Mouse (Mus musculus) cerebellum, adult 11-12 months (tissue): Measurements from ENCODE around the gene Olfr885.

Experiments
- DNase-seq: peaks from one replicate; pipeline ENCODE4 v3.0.0; 2022

Olfr885 gene

DNA sequence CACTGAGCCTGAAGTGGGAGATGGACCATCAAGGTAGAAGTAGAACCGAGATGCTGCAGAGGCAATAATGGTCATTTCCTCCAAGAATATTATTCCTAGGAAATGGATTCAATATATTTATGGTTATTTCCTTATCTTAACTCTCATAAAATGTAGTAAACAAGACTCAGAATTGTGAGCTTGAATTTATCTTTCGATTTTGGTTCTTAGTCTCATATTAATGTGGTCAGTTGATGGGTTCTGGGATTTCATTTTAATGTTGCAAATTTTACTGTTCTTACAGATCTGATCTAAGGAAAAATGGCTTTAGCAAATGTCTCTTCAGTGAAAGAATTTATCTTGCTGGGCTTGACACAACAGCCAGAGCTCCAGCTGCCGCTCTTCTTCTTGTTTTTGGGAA, at the start of gene Olfr885:
Olfr885 (plus strand) TSS at position 301 of the 400 bp plus-strand sequence.
- no peak for DNase-seq

GRCm38 (mm10) chr9:38025508-38025907, 35.6 kb upstream of the Olfr885 start, which contains the start of gene Olfr883:
Olfr883 (plus strand) TSS chr9:38025808.
- DNase-seq = no peak

DNA sequence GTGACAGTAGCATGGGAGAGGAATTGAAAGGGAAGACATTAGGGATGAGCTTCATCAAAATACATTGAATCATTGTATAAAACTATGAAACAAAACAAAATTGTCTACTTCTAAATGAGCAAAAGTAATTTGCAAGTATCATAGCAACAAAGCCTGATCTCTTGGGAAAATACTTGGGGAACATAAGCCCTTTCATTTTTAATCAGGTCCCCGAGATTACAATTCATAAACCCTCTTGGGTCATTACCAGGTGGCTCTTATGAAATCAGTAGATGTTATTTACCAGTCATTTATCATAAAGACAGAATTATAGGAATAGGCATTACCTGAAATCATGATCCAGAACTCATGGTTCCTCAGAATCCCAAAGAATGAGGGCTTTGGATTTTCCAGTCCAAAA, 14.9 kb upstream of the Olfr885 start, which contains the start of gene Olfr884:
Olfr884 (plus strand) TSS at position 301 of the 400 bp plus-strand sequence.
- DNase-seq = no peak

- DNase-seq = no peak
These were observed 22.6 kb downstream of the Olfr885 start, which contains the start of gene Olfr887 for GRCm38 (mm10) chr9:38083772-38084171. Olfr887 (plus strand) TSS chr9:38084072.

GRCm38 (mm10) chr9:38107828-38108227, 46.7 kb downstream of the Olfr885 start, which contains the start of gene Olfr888:
Olfr888 (plus strand) TSS chr9:38108128.
- no peak for DNase-seq
